ENCODE assay signal across 8 mouse cellular contexts in the genomic region with DNA sequence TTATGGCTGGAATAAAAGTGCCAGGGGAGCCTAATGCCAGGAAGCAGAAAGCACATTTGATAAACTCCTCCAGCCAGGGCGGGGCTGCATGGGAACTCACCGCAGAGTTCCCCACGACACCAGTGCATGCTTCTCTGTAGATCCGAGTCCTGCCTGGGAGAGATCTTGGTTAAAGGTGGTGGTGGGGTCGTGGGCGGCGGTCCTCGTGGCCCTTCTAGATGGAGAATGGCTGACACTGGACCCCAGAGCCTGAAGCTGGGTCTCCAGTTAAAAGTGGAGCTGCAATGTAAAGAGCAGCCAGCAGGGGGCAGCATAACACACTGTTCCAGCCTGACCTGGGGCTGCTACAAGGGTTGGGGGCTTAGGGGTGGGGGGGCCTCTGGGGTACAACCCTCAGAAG. TPM values are rescaled to one million over a fixed set of nuclear protein-coding genes. Genes with fewer than 3 reads are reported as not detected.
A peak's percentile ranks its signal among the peaks of the same experiment; 100 is the strongest.
DNase-seq lines count a peak whose midpoint lies in the region; ATAC-seq and TF ChIP-seq lines count a peak whose summit lies in the region.

No protein-coding gene starts in this region.

- ATAC-seq in forebrain, embryonic 14.5 days, result no peak
- ATAC-seq in forebrain, embryonic 13.5 days, result no peak
- ATAC-seq in heart, postnatal 0 days (ENCODE audit: insufficient read depth, low read depth), result no peak
- no peak for ATAC-seq in midbrain, embryonic 14.5 days (ENCODE audit: low FRiP score, low TSS enrichment)
- ATAC-seq in stomach, postnatal 0 days (ENCODE audit: low FRiP score, low TSS enrichment), result peak; percentile 28; the same call in 1 of the 2 replicates

- H3K9ac ChIP-seq in forebrain, embryonic 14.5 days (ENCODE audit: low read length), result no peak overlapping the region
- H3K9ac ChIP-seq in forebrain, embryonic 13.5 days, result no peak overlapping the region
- H3K9ac ChIP-seq in heart, postnatal 0 days (replicated peaks; ENCODE audit: low read depth, low read length), result no peak overlapping the region
- H3K9ac ChIP-seq in midbrain, embryonic 14.5 days (replicated peaks; ENCODE audit: low read length), result no peak overlapping the region
- H3K9ac ChIP-seq in stomach, postnatal 0 days (ENCODE audit: low read length), result no peak overlapping the region

- TF ChIP-seq CTCF in heart, postnatal 0 days (IDR thresholded peaks at IDR 0.05; ENCODE audit: low read depth), result peak; percentile 72
- TF ChIP-seq CTCF in stomach, postnatal 0 days (IDR thresholded peaks at IDR 0.05; ENCODE audit: low read depth), result peak; percentile 84

- intact Hi-C loops in left cerebral cortex, postnatal 4 days (cut with DNase I), result no loop called here

- WGBS in forebrain, embryonic 14.5 days, result 19% methylated on average over 8 of the region's 8 CpGs
- 21% methylated on average over 8 of the region's 8 CpGs for WGBS in forebrain, embryonic 13.5 days
- 19% methylated on average over 8 of the region's 8 CpGs for WGBS in heart, postnatal 0 days
- WGBS in midbrain, embryonic 14.5 days, result 17% methylated on average over 8 of the region's 8 CpGs
- 10% methylated on average over 8 of the region's 8 CpGs for WGBS in stomach, postnatal 0 days

- H3K4me1 ChIP-seq in forebrain, embryonic 14.5 days (ENCODE audit: control insufficient read depth, insufficient read depth, low read length), result peaks cover 4% of the 10 kb centered on the region; the same call in 1 of the 2 replicates
- peaks cover 11% of the 10 kb centered on the region for H3K4me1 ChIP-seq in forebrain, embryonic 13.5 days
- peaks cover 3% of the 10 kb centered on the region; the same call in 1 of the 2 replicates for H3K4me1 ChIP-seq in heart, postnatal 0 days (ENCODE audit: control insufficient read depth, insufficient read depth)
- H3K4me1 ChIP-seq in midbrain, embryonic 14.5 days (ENCODE audit: control insufficient read depth, insufficient read depth, low read length), result 0 out of 2 replicates have a peak, but pooled peaks cover 3% of the 10 kb centered on the region
- H3K4me1 ChIP-seq in stomach, postnatal 0 days (replicated peaks; ENCODE audit: control insufficient read depth, insufficient read depth), result no peaks in the 10 kb centered on the region; the same call in 1 of the 2 replicates

- TF ChIP-seq EP300 in heart, postnatal 0 days (IDR thresholded peaks at IDR 0.05; ENCODE audit: low read depth), result no peak
- TF ChIP-seq EP300 in stomach, postnatal 0 days (optimal IDR thresholded peaks at IDR 0.05), result no peak

- H3K27ac ChIP-seq in forebrain, embryonic 14.5 days (ENCODE audit: low read depth, low read length), result no peak overlapping the region
- no peak overlapping the region for H3K27ac ChIP-seq in forebrain, embryonic 13.5 days
- H3K27ac ChIP-seq in heart, postnatal 0 days (ENCODE audit: low read depth), result no peak overlapping the region
- H3K27ac ChIP-seq in midbrain, embryonic 14.5 days (replicated peaks; ENCODE audit: low read depth, low read length), result no peak overlapping the region
- H3K27ac ChIP-seq in stomach, postnatal 0 days (replicated peaks), result no peak overlapping the region

- no peaks in the 10 kb centered on the region for H3K9me3 ChIP-seq in forebrain, embryonic 14.5 days (replicated peaks; ENCODE audit: control insufficient read depth, low read length)
- H3K9me3 ChIP-seq in forebrain, embryonic 13.5 days (replicated peaks), result no peaks in the 10 kb centered on the region
- no peaks in the 10 kb centered on the region for H3K9me3 ChIP-seq in heart, postnatal 0 days (replicated peaks; ENCODE audit: control insufficient read depth, low read length)
- H3K9me3 ChIP-seq in midbrain, embryonic 14.5 days (ENCODE audit: control insufficient read depth, low read length), result no peaks in the 10 kb centered on the region
- H3K9me3 ChIP-seq in stomach, postnatal 0 days (ENCODE audit: control insufficient read depth, low read length), result no peaks in the 10 kb centered on the region

- peak; percentile 62 for DNase-seq in forebrain, embryonic 14.5 days (ENCODE audit: low spot score)
- DNase-seq in ES-CJ7 (ENCODE audit: low read depth, low spot score), result peak; percentile 51
- DNase-seq in cerebellum, postnatal 36 days, result peak; percentile 59 to 68
- no peak for DNase-seq in heart, postnatal 0 days (ENCODE audit: low spot score)
- DNase-seq in left cerebral cortex, postnatal 4 days, result peak; percentile 63
- peak; percentile 79 for DNase-seq in midbrain, embryonic 14.5 days
- peak; percentile 72 for DNase-seq in stomach, postnatal 0 days (ENCODE audit: low spot score)

- no peaks in the 10 kb centered on the region for H3K36me3 ChIP-seq in forebrain, embryonic 14.5 days (ENCODE audit: control insufficient read depth, insufficient read depth, low read length)
- H3K36me3 ChIP-seq in forebrain, embryonic 13.5 days (ENCODE audit: poor library complexity, severe bottlenecking), result no peaks in the 10 kb centered on the region
- no peaks in the 10 kb centered on the region for H3K36me3 ChIP-seq in heart, postnatal 0 days (replicated peaks; ENCODE audit: control insufficient read depth, insufficient read depth, low read length)
- no peaks in the 10 kb centered on the region for H3K36me3 ChIP-seq in midbrain, embryonic 14.5 days (ENCODE audit: control insufficient read depth, insufficient read depth, low read length)
- no peaks in the 10 kb centered on the region for H3K36me3 ChIP-seq in stomach, postnatal 0 days (ENCODE audit: control insufficient read depth, insufficient read depth, low read length)

- no peak overlapping the region for H3K4me2 ChIP-seq in forebrain, embryonic 14.5 days (ENCODE audit: low read length)
- no peak overlapping the region for H3K4me2 ChIP-seq in forebrain, embryonic 13.5 days
- H3K4me2 ChIP-seq in heart, postnatal 0 days (ENCODE audit: low read depth, low read length), result peak overlapping the region; percentile 44
- H3K4me2 ChIP-seq in midbrain, embryonic 14.5 days (ENCODE audit: low read length), result no peak overlapping the region
- peak overlapping the region; percentile 44 for H3K4me2 ChIP-seq in stomach, postnatal 0 days (replicated peaks; ENCODE audit: low read depth)

- no peaks in the 10 kb centered on the region for H3K27me3 ChIP-seq in forebrain, embryonic 14.5 days (replicated peaks; ENCODE audit: control insufficient read depth, insufficient read depth, low read length)
- no peaks in the 10 kb centered on the region for H3K27me3 ChIP-seq in forebrain, embryonic 13.5 days
- H3K27me3 ChIP-seq in heart, postnatal 0 days (ENCODE audit: control insufficient read depth, insufficient read depth, low read length), result no peaks in the 10 kb centered on the region
- no peaks in the 10 kb centered on the region for H3K27me3 ChIP-seq in midbrain, embryonic 14.5 days (ENCODE audit: control insufficient read depth, insufficient read depth, low read length)
- no peaks in the 10 kb centered on the region for H3K27me3 ChIP-seq in stomach, postnatal 0 days (ENCODE audit: control insufficient read depth, insufficient read depth, low read length)

- no peak overlapping the region for H3K4me3 ChIP-seq in forebrain, embryonic 14.5 days (ENCODE audit: low read depth, low read length)
- H3K4me3 ChIP-seq in forebrain, embryonic 13.5 days, result no peak overlapping the region
- H3K4me3 ChIP-seq in heart, postnatal 0 days (ENCODE audit: low read depth, low read length), result no peak overlapping the region
- H3K4me3 ChIP-seq in midbrain, embryonic 14.5 days (replicated peaks; ENCODE audit: low read depth, low read length), result no peak overlapping the region
- no peak overlapping the region for H3K4me3 ChIP-seq in stomach, postnatal 0 days (ENCODE audit: low read depth, low read length)

RNA-seq across cellular contexts. Expression of a gene that starts 38.3 kb away (rescaled TPM):
- polyA plus RNA-seq in forebrain, embryonic 14.5 days (2014; fragmentation: Nextera tagmentation; extraction: Ambion mirVana), result not detected in 2 replicates
- not detected in 2 replicates for polyA plus RNA-seq in forebrain, embryonic 13.5 days (2015; fragmentation: Nextera tagmentation; extraction: Ambion mirVana)
- 0.15 and 1.0 TPM in 2 replicates for total RNA-seq in heart, postnatal 0 days (2014; rRNA removed; ENCODE audit: low replicate concordance)
- polyA plus RNA-seq in heart, postnatal 0 days (2015; fragmentation: Nextera tagmentation; extraction: Ambion mirVana), result 0.36 and 0.70 TPM in 2 replicates
- not detected for total RNA-seq in left cerebral cortex, postnatal 4 days (2021)
- polyA plus RNA-seq in midbrain, embryonic 14.5 days (2014; fragmentation: Nextera tagmentation; extraction: Ambion mirVana), result not detected in 2 replicates
- polyA plus RNA-seq in stomach, postnatal 0 days (2015; fragmentation: Nextera tagmentation; extraction: Ambion mirVana), result 0.10 and 0.16 TPM in 2 replicates

RNA-seq across cellular contexts. Expression of a gene that starts 54.6 kb away (rescaled TPM):
- polyA plus RNA-seq in forebrain, embryonic 14.5 days (2014; fragmentation: Nextera tagmentation; extraction: Ambion mirVana), result 127 and 131 TPM in 2 replicates
- polyA plus RNA-seq in forebrain, embryonic 13.5 days (2015; fragmentation: Nextera tagmentation; extraction: Ambion mirVana), result 364 and 366 TPM in 2 replicates
- 69.0 and 89.9 TPM in 2 replicates for total RNA-seq in heart, postnatal 0 days (2014; rRNA removed; ENCODE audit: low replicate concordance)
- polyA plus RNA-seq in heart, postnatal 0 days (2015; fragmentation: Nextera tagmentation; extraction: Ambion mirVana), result 93.5 and 100 TPM in 2 replicates
- 100 to 1,000 TPM; 263 to 324 TPM for total RNA-seq in left cerebral cortex, postnatal 4 days (2021)
- polyA plus RNA-seq in midbrain, embryonic 14.5 days (2014; fragmentation: Nextera tagmentation; extraction: Ambion mirVana), result 105 and 106 TPM in 2 replicates
- polyA plus RNA-seq in stomach, postnatal 0 days (2015; fragmentation: Nextera tagmentation; extraction: Ambion mirVana), result 99.8 and 106 TPM in 2 replicates

Comparison
In these comparisons a context has a peak if more than half of its experiments do, and no peak if none do; other contexts are left out.
1. H3K4me2 ChIP-seq: peak in heart, postnatal 0 days (single experiment) and stomach, postnatal 0 days (single experiment); none in forebrain, embryonic 14.5 days (single experiment), forebrain, embryonic 13.5 days (single experiment) and midbrain, embryonic 14.5 days (single experiment).